Mouse (Mus musculus) ES-Bruce4 (cell line): Measurements from ENCODE around the gene Tnfrsf17. TPM values are rescaled to one million over a fixed set of nuclear protein-coding genes. Genes with fewer than 3 reads are reported as not detected.

Experiments
- H3K27ac ChIP-seq: 2 replicates; pipeline ENCODE4 v1.5.1; 2012; ENCODE audit warnings: low read length, inconsistent platforms; ENCODE audit not compliant: insufficient read depth
- H3K27me3 ChIP-seq: 2 replicates; pipeline ENCODE4 v1.6.1; 2012; ENCODE audit warnings: mild to moderate bottlenecking, low read length, inconsistent platforms; ENCODE audit not compliant: control insufficient read depth, poor library complexity, insufficient read depth, severe bottlenecking
- H3K36me3 ChIP-seq: 2 replicates; pipeline ENCODE4 v1.6.1; 2012; ENCODE audit warnings: inconsistent platforms, mild to moderate bottlenecking, low read length, moderate library complexity; ENCODE audit not compliant: control insufficient read depth, poor library complexity, insufficient read depth, severe bottlenecking
- H3K4me1 ChIP-seq: one replicate; pipeline ENCODE4 v1.8.1; 2011; ENCODE audit warnings: low read length; ENCODE audit not compliant: control insufficient read depth, insufficient read depth
- H3K4me3 ChIP-seq: 2 replicates; pipeline ENCODE4 v1.5.1; 2011; ENCODE audit warnings: low read depth, mild to moderate bottlenecking, low read length
- H3K9ac ChIP-seq: 2 replicates; pipeline ENCODE4 v1.6.1; 2012; ENCODE audit warnings: low read depth, mild to moderate bottlenecking, inconsistent platforms; ENCODE audit not compliant: poor library complexity, severe bottlenecking
- H3K9me3 ChIP-seq: replicated peaks from 2 replicates; pipeline ENCODE4 v1.6.1; 2012; ENCODE audit warnings: mild to moderate bottlenecking, low read length, inconsistent platforms; ENCODE audit not compliant: control insufficient read depth, poor library complexity, insufficient read depth, severe bottlenecking
- CTCF ChIP-seq: IDR thresholded peaks from one replicate; pipeline ENCODE4 v1.8.1; 2011; ENCODE audit warnings: low read depth, low read length
- EP300 ChIP-seq: IDR thresholded peaks from 2 replicates; pipeline ENCODE4 v1.6.1; 2011; ENCODE audit warnings: low read depth, low read length; ENCODE audit not compliant: insufficient read depth
- POLR2A ChIP-seq: IDR thresholded peaks from one replicate; pipeline ENCODE4 v1.8.1; 2011; ENCODE audit warnings: low read length; ENCODE audit not compliant: insufficient read depth
- polyA plus RNA-seq: library from polyadenylated mRNA; stranded (reverse); fragments of >200 nt; gene quantifications from 2 replicates; pipeline ENCODE4 v1.2.4, GENCODE M21; 2011; ENCODE audit warnings: low read depth; ENCODE audit not compliant: missing spikeins, insufficient read depth, insufficient read length

The Tnfrsf17 gene
- polyA plus RNA-seq, 1 experiment = not detected

DNA sequence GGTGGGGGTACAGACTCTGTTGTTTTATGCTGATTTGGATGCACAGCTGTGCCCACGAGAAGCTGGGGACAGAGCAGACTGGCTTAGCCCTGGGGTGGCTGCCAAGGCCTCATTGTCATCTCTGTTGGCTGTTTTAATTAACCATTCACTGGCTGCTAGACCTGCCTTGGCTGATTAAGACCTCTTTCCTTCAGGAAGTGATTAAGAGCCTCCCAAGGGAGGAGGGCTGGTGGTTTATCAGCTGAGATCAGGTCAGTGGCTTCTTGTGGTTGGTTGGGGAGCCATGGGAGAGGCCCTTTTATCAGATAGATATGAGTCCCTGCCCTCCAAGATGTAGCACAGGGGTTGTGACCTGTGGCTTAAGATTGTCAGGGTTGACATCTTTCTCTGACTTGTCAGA lies 56.0 kb downstream of the Tnfrsf17 start:
- H3K4me1 ChIP-seq = no peaks in the 10 kb centered on the region
- no peak overlapping the region for H3K4me3 ChIP-seq
- no peaks in the 10 kb centered on the region for H3K9me3 ChIP-seq
- H3K36me3 ChIP-seq = no peaks in the 10 kb centered on the region
- no peak overlapping the region for H3K27ac ChIP-seq
- TF ChIP-seq EP300 = no peak
- no peak for TF ChIP-seq POLR2A
- no peak for TF ChIP-seq CTCF
- H3K27me3 ChIP-seq = no peaks in the 10 kb centered on the region
- no peak overlapping the region for H3K9ac ChIP-seq

Other genes with a start within 250 kb of the Tnfrsf17 start
- 102 and 112 TPM in 2 replicates for gene Litaf, start 247.7 kb upstream of the Tnfrsf17 start, polyA plus RNA-seq
- 21.1 and 22.5 TPM in 2 replicates for gene Txndc11, start 179.2 kb upstream of the Tnfrsf17 start, polyA plus RNA-seq
- 89.9 and 116 TPM in 2 replicates for gene Zc3h7a, start 137.4 kb upstream of the Tnfrsf17 start, polyA plus RNA-seq
- gene Rsl1d1, start 110.5 kb upstream of the Tnfrsf17 start, polyA plus RNA-seq = 341 and 391 TPM in 2 replicates
- 267 and 290 TPM in 2 replicates for gene Gspt1, start 59.5 kb upstream of the Tnfrsf17 start, polyA plus RNA-seq
- gene Snx29, start 9.1 kb downstream of the Tnfrsf17 start, polyA plus RNA-seq = 9.2 and 10.5 TPM in 2 replicates